Mouse (Mus musculus) MEL (cell line): ENCODE results near the gene Stx4a. TPM values are rescaled to one million over a fixed set of nuclear protein-coding genes. Genes with fewer than 3 reads are reported as not detected.

Experiments
- DNase-seq: peaks from one replicate; pipeline ENCODE4 v3.0.0; 2011; ENCODE audit warnings: low read depth, low spot score
- H3K27ac ChIP-seq: 2 replicates; pipeline ENCODE4 v1.5.1; 2012; ENCODE audit warnings: low read depth, mild to moderate bottlenecking, control low read depth, low read length, moderate library complexity; ENCODE audit not compliant: control insufficient read depth
- H3K27me3 ChIP-seq, 2 experiments: fragments of 150-350 bp in 1 of 2; sonication (generic) in 1 of 2; 2 replicates each; pipeline ENCODE4 v1.6.1; 2012; ENCODE audit warnings: low read length in 2 of 2, mild to moderate bottlenecking in 2 of 2, improper control_type of control experiment in 1 of 2, moderate library complexity in 1 of 2; ENCODE audit not compliant: insufficient read depth in 2 of 2, control insufficient read depth in 1 of 2
- H3K36me3 ChIP-seq, 2 experiments: 2 replicates each; pipeline ENCODE4 v1.6.1; 2012 to 2014; ENCODE audit warnings: low read length in 2 of 2, improper control_type of control experiment in 1 of 2, inconsistent platforms in 1 of 2, mild to moderate bottlenecking in 1 of 2; ENCODE audit not compliant: insufficient read depth in 2 of 2, control insufficient read depth in 1 of 2
- H3K4me1 ChIP-seq, 2 experiments: fragments of 150-350 bp in 1 of 2; sonication (generic) in 1 of 2; 2 replicates each; pipeline ENCODE4 v1.6.1; 2012; ENCODE audit warnings: low read length in 2 of 2, improper control_type of control experiment in 1 of 2, mild to moderate bottlenecking in 1 of 2; ENCODE audit not compliant: insufficient read depth in 2 of 2, control insufficient read depth in 1 of 2
- H3K4me3 ChIP-seq, 2 experiments: fragments of 150-350 bp in 1 of 2; sonication (generic) in 1 of 2; 2 replicates each; pipeline ENCODE4 v1.5.1; 2012; ENCODE audit warnings: low read depth in 2 of 2, low read length in 2 of 2, mild to moderate bottlenecking in 2 of 2, moderate library complexity in 2 of 2, control low read depth in 1 of 2, improper control_type of control experiment in 1 of 2; ENCODE audit not compliant: control insufficient read depth in 1 of 2, insufficient read depth in 1 of 2
- H3K79me2 ChIP-seq: 2 replicates; pipeline ENCODE4 v1.6.1; 2012; ENCODE audit warnings: mild to moderate bottlenecking, low read length, moderate library complexity; ENCODE audit not compliant: control insufficient read depth, poor library complexity, insufficient read depth
- H3K9ac ChIP-seq: 2 replicates; pipeline ENCODE4 v1.6.1; 2012; ENCODE audit warnings: low read depth, mild to moderate bottlenecking, control low read depth, low read length, moderate library complexity; ENCODE audit not compliant: control insufficient read depth, poor library complexity, severe bottlenecking
- H3K9me3 ChIP-seq: fragments of 150-350 bp; sonication (generic); replicated peaks from 2 replicates; pipeline ENCODE4 v1.6.1; 2012; ENCODE audit warnings: mild to moderate bottlenecking, low read length, improper control_type of control experiment, moderate library complexity; ENCODE audit not compliant: insufficient read depth
- BHLHE40 ChIP-seq: IDR thresholded peaks from 2 replicates; pipeline ENCODE4 v1.6.1; 2012; ENCODE audit warnings: low read depth, mild to moderate bottlenecking, inconsistent platforms, low read length, improper control_type of control experiment, borderline replicate concordance
- CHD2 ChIP-seq: IDR thresholded peaks from 2 replicates; pipeline ENCODE4 v1.6.1; 2011; ENCODE audit warnings: low read length, improper control_type of control experiment
- CTCF ChIP-seq, 3 experiments: IDR thresholded peaks in 2 of 3; conservative IDR thresholded peaks in 1 of 3; 2 replicates each; pipeline ENCODE4 v1.5.1; 2011 to 2012; ENCODE audit warnings: low read length in 3 of 3, low read depth in 2 of 3, mild to moderate bottlenecking in 2 of 3, improper control_type of control experiment in 1 of 3, inconsistent platforms in 1 of 3, mixed read lengths in 1 of 3, moderate library complexity in 1 of 3; ENCODE audit not compliant: control insufficient read depth in 1 of 3, insufficient read depth in 1 of 3, poor library complexity in 1 of 3, severe bottlenecking in 1 of 3
- E2F4 ChIP-seq: IDR thresholded peaks from 2 replicates; pipeline ENCODE4 v1.6.1; 2011; ENCODE audit warnings: low read depth, low read length, improper control_type of control experiment, borderline replicate concordance
- ETS1 ChIP-seq: IDR thresholded peaks from 2 replicates; pipeline ENCODE4 v1.6.1; 2012; ENCODE audit warnings: low read depth, mild to moderate bottlenecking, inconsistent platforms, low read length, improper control_type of control experiment, moderate library complexity
- GABPA ChIP-seq: IDR thresholded peaks from 2 replicates; pipeline ENCODE4 v1.6.1; 2012; ENCODE audit warnings: low read depth, mild to moderate bottlenecking, inconsistent platforms, low read length, improper control_type of control experiment, moderate library complexity
- GATA1 ChIP-seq: IDR thresholded peaks from 2 replicates; pipeline ENCODE4 v1.6.1; 2011; ENCODE audit warnings: low read depth, low read length, improper control_type of control experiment
- HCFC1 ChIP-seq: IDR thresholded peaks from 2 replicates; pipeline ENCODE4 v1.6.1; 2012; ENCODE audit warnings: low read depth, mild to moderate bottlenecking, inconsistent platforms, low read length, improper control_type of control experiment, moderate library complexity
- JUND ChIP-seq: IDR thresholded peaks from 2 replicates; pipeline ENCODE4 v1.6.1; 2011; ENCODE audit warnings: low read depth, mild to moderate bottlenecking, improper control_type of control experiment, low read length
- MAFK ChIP-seq: IDR thresholded peaks from 2 replicates; pipeline ENCODE4 v1.6.1; 2011; ENCODE audit warnings: low read depth, mild to moderate bottlenecking, low read length, improper control_type of control experiment, borderline replicate concordance
- MYB ChIP-seq: IDR thresholded peaks from 2 replicates; pipeline ENCODE4 v1.6.1; 2011; ENCODE audit warnings: mild to moderate bottlenecking, low read depth, low read length, improper control_type of control experiment
- NRF1 ChIP-seq: IDR thresholded peaks from 2 replicates; pipeline ENCODE4 v1.6.1; 2014; ENCODE audit warnings: low read depth, mild to moderate bottlenecking, inconsistent platforms, low read length, improper control_type of control experiment, moderate library complexity; ENCODE audit not compliant: poor library complexity, insufficient read depth, severe bottlenecking
- POLR2A ChIP-seq, 2 experiments: IDR thresholded peaks; 2 replicates each; pipeline ENCODE4 v1.6.1; 2011 to 2012; ENCODE audit warnings: low read length in 2 of 2, mild to moderate bottlenecking in 2 of 2, control low read depth in 1 of 2, improper control_type of control experiment in 1 of 2, low read depth in 1 of 2, moderate library complexity in 1 of 2; ENCODE audit not compliant: control insufficient read depth in 1 of 2, insufficient read depth in 1 of 2, poor library complexity in 1 of 2
- POLR2AphosphoS2 ChIP-seq: IDR thresholded peaks from 2 replicates; pipeline ENCODE4 v1.6.1; 2011; ENCODE audit warnings: low read length, improper control_type of control experiment
- RCOR1 ChIP-seq: IDR thresholded peaks from 2 replicates; pipeline ENCODE4 v1.6.1; 2012; ENCODE audit warnings: low read depth, mild to moderate bottlenecking, inconsistent platforms, low read length, improper control_type of control experiment
- SIN3A ChIP-seq: IDR thresholded peaks from 2 replicates; pipeline ENCODE4 v1.6.1; 2012; ENCODE audit warnings: low read length, improper control_type of control experiment, inconsistent platforms
- TCF12 ChIP-seq: IDR thresholded peaks from 2 replicates; pipeline ENCODE4 v1.6.1; 2014; ENCODE audit warnings: low read depth, mild to moderate bottlenecking, inconsistent platforms, low read length, improper control_type of control experiment, moderate library complexity
- USF1 ChIP-seq: IDR thresholded peaks from 2 replicates; pipeline ENCODE4 v1.6.1; 2014; ENCODE audit warnings: low read depth, mild to moderate bottlenecking, inconsistent platforms, low read length, improper control_type of control experiment, moderate library complexity
- USF2 ChIP-seq, 2 experiments: IDR thresholded peaks; 2 replicates each; pipeline ENCODE4 v1.6.1; 2011 to 2012; ENCODE audit warnings: improper control_type of control experiment in 2 of 2, low read length in 2 of 2, borderline replicate concordance in 1 of 2, inconsistent platforms in 1 of 2, low read depth in 1 of 2, mild to moderate bottlenecking in 1 of 2; ENCODE audit not compliant: insufficient read depth in 1 of 2
- ZKSCAN1 ChIP-seq: IDR thresholded peaks from 2 replicates; pipeline ENCODE4 v1.6.1; 2012; ENCODE audit warnings: low read depth, mild to moderate bottlenecking, inconsistent platforms, low read length, improper control_type of control experiment, moderate library complexity
- ZMIZ1 ChIP-seq: IDR thresholded peaks from 2 replicates; pipeline ENCODE4 v1.6.1; 2012; ENCODE audit warnings: low read depth, mild to moderate bottlenecking, inconsistent platforms, low read length, improper control_type of control experiment, moderate library complexity
- polyA plus RNA-seq, 2 experiments: library from polyadenylated mRNA; stranded (reverse) in 1 of 2; unstranded in 1 of 2; fragments of >175 nt in 1 of 2; fragments of >200 nt in 1 of 2; gene quantifications; 2 replicates each; pipeline versions ENCODE4 v1.2.1 to v1.2.4; 2012; ENCODE audit warnings: low replicate concordance in 2 of 2, low read depth in 1 of 2; ENCODE audit not compliant: insufficient read length in 2 of 2, insufficient read depth in 1 of 2, missing spikeins in 1 of 2
- total RNA-seq: library from RNA; depleted of rRNA; stranded (reverse); fragments of 300-350 nt; gene quantifications from 2 replicates; pipeline ENCODE4 v1.2.3, GENCODE M21; 2012

Gene Stx4a
- total and polyA plus RNA-seq, 3 experiments = 47.8 to 121 TPM; not detected in 1

DNA sequence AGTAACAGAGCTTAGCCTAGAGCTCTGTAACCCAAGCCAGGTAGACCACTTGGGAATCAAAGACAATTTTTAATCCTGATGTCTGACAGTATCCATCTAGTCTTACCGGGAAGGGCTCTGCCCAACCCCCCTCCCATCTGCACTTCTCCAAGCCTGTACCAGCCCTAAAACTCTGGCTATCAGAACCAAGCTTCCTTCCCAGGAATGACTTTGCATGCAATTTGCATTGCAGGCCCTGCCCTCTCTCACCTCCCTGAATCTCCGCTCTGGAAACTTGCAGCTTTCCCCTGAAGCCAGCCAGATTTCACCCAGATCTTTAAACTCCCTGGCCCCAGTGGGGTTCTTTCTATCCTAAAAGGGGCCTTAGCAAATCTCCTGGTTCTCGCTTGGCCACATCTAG lies 63.7 kb downstream of the Stx4a start:
- Histone ChIP-seq H3K4me3 (no peak overlapping the region), H3K4me1 (peaks cover 16 to 29% of the 10 kb centered on the region in 2 experiments), H3K9me3 (no peaks in the 10 kb centered on the region), H3K9ac (no peak overlapping the region), H3K79me2 (peaks cover 14% of the 10 kb centered on the region), H3K36me3 (peaks cover 13 to 32% of the 10 kb centered on the region in 2 experiments; a peak in 3 of 4 replicates), H3K27me3 (no peaks in the 10 kb centered on the region), H3K27ac (no peak overlapping the region)
- no peak for DNase-seq
- TF ChIP-seq USF2 (IDR thresholded peaks at IDR 0.05; ENCODE audit: borderline replicate concordance in 1 of 2, insufficient read depth in 1 of 2, low read depth in 1 of 2, low read length in 2 of 2) (no peak), RCOR1 (no peak), SIN3A (no peak), CHD2 (no peak), E2F4 (no peak), ZKSCAN1 (no peak), POLR2A (IDR thresholded peaks at IDR 0.05; ENCODE audit: control insufficient read depth in 1 of 2, insufficient read depth in 1 of 2, low read depth in 1 of 2, low read length in 2 of 2, poor library complexity in 1 of 2) (no peak), BHLHE40 (no peak), MAFK (no peak), GATA1 (no peak), ZMIZ1 (no peak), CTCF (IDR thresholded peaks at IDR 0.05 in 2 of 3, conservative IDR thresholded peaks at IDR 0.05 in 1 of 3; ENCODE audit: control insufficient read depth in 1 of 3, insufficient read depth in 1 of 3, low read depth in 2 of 3, low read length in 3 of 3, poor library complexity in 1 of 3, severe bottlenecking in 1 of 3) (no peak), NRF1 (no peak), POLR2AphosphoS2 (no peak), ETS1 (no peak), MYB (no peak), HCFC1 (no peak)

DNA sequence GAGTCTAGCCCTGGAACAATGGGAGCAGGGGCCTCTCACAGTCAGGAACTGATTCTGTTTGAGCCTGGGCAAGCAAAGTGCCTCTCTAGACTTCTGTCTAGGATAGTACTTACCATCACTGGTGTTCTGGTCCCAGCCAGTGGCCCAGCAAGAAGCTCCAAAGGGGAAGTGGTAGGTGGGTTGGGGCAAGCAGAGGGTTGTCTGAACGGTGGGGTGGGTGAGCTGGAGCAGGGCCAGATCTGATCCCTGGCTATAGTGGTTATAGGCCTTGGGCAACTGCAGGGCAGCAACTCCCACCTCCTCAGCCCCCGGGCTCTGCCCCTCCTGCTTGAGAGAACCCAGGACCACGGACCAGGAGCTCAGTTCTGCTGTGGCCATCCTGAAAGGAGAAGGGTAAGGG lies 64.7 kb downstream of the Stx4a start:
- H3K27ac ChIP-seq = no peak overlapping the region
- H3K27me3 ChIP-seq = no peaks in the 10 kb centered on the region
- no peaks in the 10 kb centered on the region for H3K9me3 ChIP-seq
- no peak for TF ChIP-seq MAFK
- TF ChIP-seq GABPA = no peak
- TF ChIP-seq SIN3A = no peak
- no peak for TF ChIP-seq USF1
- TF ChIP-seq TCF12 = no peak
- no peak for TF ChIP-seq JUND
- H3K79me2 ChIP-seq = peaks cover 10% of the 10 kb centered on the region
- H3K9ac ChIP-seq = no peak overlapping the region
- H3K4me3 ChIP-seq = no peak overlapping the region
- H3K36me3 ChIP-seq = peaks cover 8 to 26% of the 10 kb centered on the region in 2 experiments; a peak in 3 of 4 replicates
- DNase-seq = peak; percentile 44
- H3K4me1 ChIP-seq = peaks cover 10 to 21% of the 10 kb centered on the region in 2 experiments
